Mouse (Mus musculus) heart, embryonic 14.5 days (tissue): ENCODE measurements around the gene Pdzd11. TPM values are rescaled to one million over a fixed set of nuclear protein-coding genes. Genes with fewer than 3 reads are reported as not detected.
A peak's percentile ranks its signal among the peaks of the same experiment; 100 is the strongest.

Source experiments
- ATAC-seq: fragments of 200-750 bp; cut with Nextera tagmentation; 2 replicates; pipeline ENCODE4 v1.8.0; 2017; ENCODE audit warnings: low read depth, moderate TSS enrichment; ENCODE audit not compliant: insufficient number of reproducible peaks, insufficient read depth, low FRiP score
- H3K27ac ChIP-seq, 2 experiments: fragments of 200-500 bp in 1 of 2; fragments of 300-500 bp in 1 of 2; sonication (generic) in 1 of 2; replicated peaks in 1 of 2; 2 replicates each; pipeline ENCODE4 v1.5.1; 2012 to 2014; ENCODE audit warnings: low read depth in 2 of 2, low read length in 2 of 2, control low read depth in 1 of 2, mild to moderate bottlenecking in 1 of 2, mixed read lengths in 1 of 2; ENCODE audit not compliant: control insufficient read depth in 1 of 2, insufficient read depth in 1 of 2
- H3K27me3 ChIP-seq: fragments of 300-500 bp; sonication (generic); 2 replicates; pipeline ENCODE4 v1.6.1; 2014; ENCODE audit warnings: mild to moderate bottlenecking, low read length, control low read depth; ENCODE audit not compliant: control insufficient read depth, insufficient read depth
- H3K36me3 ChIP-seq: fragments of 300-500 bp; sonication (generic); 2 replicates; pipeline ENCODE4 v1.6.1; 2014; ENCODE audit warnings: mild to moderate bottlenecking, control low read depth, low read length, mixed read lengths; ENCODE audit not compliant: control insufficient read depth, insufficient read depth
- H3K4me1 ChIP-seq, 2 experiments: fragments of 200-500 bp in 1 of 2; fragments of 300-500 bp in 1 of 2; sonication (generic) in 1 of 2; 2 replicates each; pipeline ENCODE4 v1.6.1; 2012 to 2014; ENCODE audit warnings: low read length in 2 of 2, control low read depth in 1 of 2, mixed read lengths in 1 of 2; ENCODE audit not compliant: control insufficient read depth in 2 of 2, insufficient read depth in 2 of 2
- H3K4me2 ChIP-seq: fragments of 300-500 bp; sonication (generic); 2 replicates; pipeline ENCODE4 v1.6.1; 2014; ENCODE audit warnings: mild to moderate bottlenecking, low read length
- H3K4me3 ChIP-seq, 2 experiments: fragments of 200-500 bp in 1 of 2; fragments of 300-500 bp in 1 of 2; sonication (generic) in 1 of 2; 2 replicates each; pipeline ENCODE4 v1.5.1; 2012 to 2014; ENCODE audit warnings: low read length in 2 of 2, mild to moderate bottlenecking in 2 of 2, control low read depth in 1 of 2, low read depth in 1 of 2, moderate library complexity in 1 of 2; ENCODE audit not compliant: control insufficient read depth in 1 of 2, insufficient read depth in 1 of 2
- H3K9ac ChIP-seq: fragments of 300-500 bp; sonication (generic); 2 replicates; pipeline ENCODE4 v1.6.1; 2014; ENCODE audit warnings: mild to moderate bottlenecking, low read length
- H3K9me3 ChIP-seq: fragments of 300-500 bp; sonication (generic); 2 replicates; pipeline ENCODE4 v1.6.1; 2016; ENCODE audit warnings: low read length, control low read depth; ENCODE audit not compliant: control insufficient read depth
- WGBS: fragments of 180-500 bp; shearing (Covaris S2); extraction: QIAGEN DNeasy Blood & Tissue Kit; methylation state at CpG from one replicate; pipeline ENCODE4 v1.1.7; 2014; 5-methylcytosine and 5-hydroxymethylcytosine counted together
- polyA plus RNA-seq: library from polyadenylated mRNA; unstranded; fragments of >200 nt; fragmentation: Nextera tagmentation; extraction: Ambion mirVana; gene quantifications from 2 replicates; pipeline ENCODE4 v1.2.1, GENCODE M21; 2014

Pdzd11 gene
- polyA plus RNA-seq: 97.4 and 103 TPM in 2 replicates

- H3K4me1 ChIP-seq: peaks cover 2 to 4% of the 10 kb centered on the region in 2 experiments; a peak in 2 of 4 replicates
- WGBS: 13% methylated on average over 61 of the region's 62 CpGs
- no peaks in the 10 kb centered on the region for H3K27me3 ChIP-seq
- peak within 1 kb of the TSS; percentile 77 for H3K4me2 ChIP-seq
- peak within 1 kb of the TSS; percentile 54 to 86 for H3K4me3 ChIP-seq
- H3K36me3 ChIP-seq: peaks cover 20% of the 10 kb centered on the region
- ATAC-seq: peak; percentile 99
- H3K27ac ChIP-seq: peak within 1 kb of the TSS; percentile 82 to 84
- H3K9ac ChIP-seq: peak within 1 kb of the TSS; percentile 79
- H3K9me3 ChIP-seq: no peaks in the 10 kb centered on the region
Measured at GRCm38 (mm10) chrX:100625802-100626793, at the start of gene Pdzd11. Gene Pdzd11 (minus strand): TSS chrX:100626568.

DNA sequence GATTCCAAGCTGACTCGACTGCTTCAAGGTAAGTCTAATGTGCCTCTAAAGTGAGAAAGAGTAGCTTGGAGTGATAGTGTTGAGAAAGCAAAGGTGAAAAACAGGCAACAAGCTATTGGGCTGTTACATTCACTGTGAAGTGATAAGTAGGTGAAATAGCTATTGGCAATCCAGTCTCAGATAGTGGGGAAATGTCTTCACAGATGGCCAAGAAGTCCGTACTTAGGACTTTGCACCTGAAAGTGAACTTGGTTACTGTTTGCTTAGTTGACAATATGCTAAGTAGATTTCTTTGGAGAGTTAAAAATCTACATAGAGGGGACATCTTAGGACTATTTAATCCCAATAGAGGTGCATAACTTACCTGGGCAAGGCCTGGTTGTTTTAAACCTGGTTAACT is 38.5 kb upstream of the Pdzd11 start:
- no peak for ATAC-seq
- Histone ChIP-seq H3K27me3 (no peaks in the 10 kb centered on the region), H3K9me3 (no peaks in the 10 kb centered on the region), H3K36me3 (peaks cover 15% of the 10 kb centered on the region; the same call in 1 of the 2 replicates), H3K27ac (no peak overlapping the region), H3K4me3 (no peak overlapping the region), H3K4me1 (no peaks in the 10 kb centered on the region), H3K4me2 (no peak overlapping the region), H3K9ac (no peak overlapping the region)
- 79% methylated on average over 2 of the region's 2 CpGs for WGBS

- Histone ChIP-seq H3K4me3 (no peak overlapping the region), H3K9me3 (no peaks in the 10 kb centered on the region), H3K9ac (no peak overlapping the region), H3K4me2 (no peak overlapping the region), H3K36me3 (peaks cover 19% of the 10 kb centered on the region), H3K27ac (no peak overlapping the region), H3K4me1 (no peaks in the 10 kb centered on the region), H3K27me3 (no peaks in the 10 kb centered on the region)
- ATAC-seq: no peak
Measured at GRCm38 (mm10) chrX:100652848-100653247, 26.5 kb upstream of the Pdzd11 start.

GRCm38 (mm10) chrX:100638477-100638876 is 12.1 kb upstream of the Pdzd11 start:
- Histone ChIP-seq H3K27me3 (no peaks in the 10 kb centered on the region), H3K9me3 (no peaks in the 10 kb centered on the region), H3K4me2 (no peak overlapping the region), H3K4me3 (no peak overlapping the region), H3K36me3 (peaks cover 69% of the 10 kb centered on the region), H3K4me1 (no peaks in the 10 kb centered on the region), H3K27ac (no peak overlapping the region), H3K9ac (no peak overlapping the region)
- ATAC-seq: no peak
- WGBS: 81% methylated on average over 8 of the region's 8 CpGs

DNA sequence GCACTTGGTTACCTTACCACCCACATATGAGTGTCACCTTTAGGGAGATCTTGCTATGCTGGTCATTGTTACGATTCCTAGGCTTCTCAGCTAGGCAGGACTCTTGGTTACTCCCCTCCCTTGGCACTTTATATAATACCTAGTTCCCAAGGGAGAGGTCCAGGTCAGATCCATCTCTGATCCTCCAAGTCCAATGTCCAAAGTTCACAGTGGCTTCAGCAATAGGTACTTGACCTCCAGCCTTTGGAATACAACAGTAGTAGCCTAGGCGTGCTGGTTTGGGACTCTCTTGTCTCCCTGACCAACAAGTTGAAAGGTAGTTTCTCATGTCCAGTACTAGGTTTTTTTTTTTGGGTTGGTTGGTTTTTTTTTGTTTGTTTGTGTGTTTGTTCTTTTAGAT is 2.7 kb upstream of the Pdzd11 start:
- ATAC-seq: no peak
- Histone ChIP-seq H3K4me2 (no peak overlapping the region), H3K9ac (no peak overlapping the region), H3K9me3 (no peaks in the 10 kb centered on the region), H3K27ac (no peak overlapping the region), H3K36me3 (peaks cover 8% of the 10 kb centered on the region), H3K4me3 (no peak overlapping the region), H3K4me1 (peaks cover 2 to 4% of the 10 kb centered on the region in 2 experiments; a peak in 2 of 4 replicates), H3K27me3 (no peaks in the 10 kb centered on the region)
- WGBS: 91% methylated on average over 2 of the region's 2 CpGs

DNA sequence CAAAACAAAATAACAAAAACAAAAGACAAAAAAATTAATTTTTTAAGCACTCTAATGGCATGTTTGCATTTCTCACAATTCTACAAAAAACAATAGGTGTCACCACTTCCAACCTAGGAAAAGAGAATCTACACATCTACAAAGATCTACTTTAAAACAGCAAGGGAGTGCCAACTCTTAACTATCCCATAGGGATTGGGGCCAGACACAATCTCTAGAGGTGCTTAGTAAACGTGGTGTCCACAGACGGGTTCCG is 894 bp downstream of the Pdzd11 start, which contains the start of gene Kif4:
TSS of gene Kif4 (plus strand) at position 192 of the 256 bp plus-strand sequence.
- Histone ChIP-seq H3K36me3 (peaks cover 20% of the 10 kb centered on the region), H3K9me3 (no peaks in the 10 kb centered on the region), H3K4me2 (peak within 1 kb of the TSS; percentile 77), H3K27ac (peak within 1 kb of the TSS; percentile 82 to 84), H3K27me3 (no peaks in the 10 kb centered on the region), H3K9ac (peak within 1 kb of the TSS; percentile 79), H3K4me3 (peak within 1 kb of the TSS; percentile 54 to 86), H3K4me1 (peaks cover 2 to 4% of the 10 kb centered on the region in 2 experiments; a peak in 2 of 4 replicates)
- WGBS: 16% methylated on average over 3 of the region's 3 CpGs
- no peak for ATAC-seq

- no peak for ATAC-seq
- WGBS: 42% methylated on average over 7 of the region's 7 CpGs
- H3K27ac ChIP-seq: no peak overlapping the region
Measured at GRCm38 (mm10) chrX:100625146-100625545, 1.2 kb downstream of the Pdzd11 start.

More at GRCm38 (mm10) chrX:100625146-100625545, 1.2 kb downstream of the Pdzd11 start:
- peaks cover 20% of the 10 kb centered on the region for H3K36me3 ChIP-seq
- peak overlapping the region; percentile 54 to 86 for H3K4me3 ChIP-seq
- peak overlapping the region; percentile 79 for H3K9ac ChIP-seq
- no peaks in the 10 kb centered on the region for H3K9me3 ChIP-seq
- no peaks in the 10 kb centered on the region for H3K27me3 ChIP-seq
- H3K4me2 ChIP-seq: peak overlapping the region; percentile 77
- H3K4me1 ChIP-seq: peaks cover 2 to 4% of the 10 kb centered on the region in 2 experiments; a peak in 2 of 4 replicates
